11 mouse cellular contexts compared by ENCODE assay signal in the genomic region with DNA sequence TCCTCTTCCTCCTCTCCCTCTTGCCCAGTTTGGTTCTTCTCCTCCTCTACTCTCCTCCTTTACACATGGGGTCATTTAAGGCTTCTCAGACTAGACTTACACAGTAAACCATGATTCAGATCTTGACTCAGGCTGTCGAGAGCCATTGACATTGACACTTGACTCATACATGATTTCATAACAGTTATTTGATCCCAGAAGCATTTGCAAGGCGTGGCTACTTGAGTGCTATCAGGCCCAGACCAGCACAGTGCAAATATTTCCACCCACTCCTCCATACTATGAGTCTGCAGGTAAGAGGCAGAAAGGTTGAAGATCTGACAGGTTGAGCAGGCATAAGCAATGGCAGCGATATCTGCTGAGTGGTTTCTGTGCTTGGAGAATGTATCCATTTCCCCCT.
DNase-seq lines count a peak whose midpoint lies in the region; ATAC-seq and TF ChIP-seq lines count a peak whose summit lies in the region.
"Had no signal": no experiment of that assay in that cellular context is flagged by ENCODE, and none has a peak within 500 bp of the region (broad histone marks: within the 10 kb centered on the region; RNA-seq: fewer than 3 reads in every experiment).

No protein-coding gene starts in this region.

- no peak overlapping the region for H3K9ac ChIP-seq in lung, postnatal 0 days (replicated peaks; ENCODE audit: low read depth)
- no peak overlapping the region for H3K9ac ChIP-seq in hindbrain, embryonic 16.5 days (ENCODE audit: low read depth, low read length)

- no peaks in the 10 kb centered on the region for H3K27me3 ChIP-seq in lung, postnatal 0 days (replicated peaks; ENCODE audit: insufficient read depth, low read length)
- H3K27me3 ChIP-seq in hindbrain, embryonic 16.5 days (replicated peaks; ENCODE audit: control insufficient read depth, insufficient read depth, low read length): no peaks in the 10 kb centered on the region

- peak; percentile 99 for ATAC-seq in lung, postnatal 0 days
- no peak for ATAC-seq in hindbrain, embryonic 16.5 days

- no peak overlapping the region for H3K4me3 ChIP-seq in lung, postnatal 0 days (ENCODE audit: low read depth, low read length)
- no peak overlapping the region for H3K4me3 ChIP-seq in hindbrain, embryonic 16.5 days (ENCODE audit: low read length)

- no peak overlapping the region for H3K4me2 ChIP-seq in lung, postnatal 0 days (replicated peaks; ENCODE audit: low read depth, low read length)
- H3K4me2 ChIP-seq in hindbrain, embryonic 16.5 days (ENCODE audit: low read length): no peak overlapping the region
- H3K4me2 ChIP-seq: heart, embryonic 11.5 days had no signal

- H3K9me3 ChIP-seq in lung, postnatal 0 days (ENCODE audit: low read length): no peaks in the 10 kb centered on the region
- no peaks in the 10 kb centered on the region for H3K9me3 ChIP-seq in hindbrain, embryonic 16.5 days (ENCODE audit: control insufficient read depth, low read length)

- H3K4me1 ChIP-seq in lung, postnatal 0 days (ENCODE audit: insufficient read depth, low read depth, low read length): no peaks in the 10 kb centered on the region
- no peaks in the 10 kb centered on the region for H3K4me1 ChIP-seq in hindbrain, embryonic 16.5 days (ENCODE audit: control insufficient read depth, insufficient read depth, low read depth, low read length)

- peak; percentile 32 for DNase-seq in urinary bladder, postnatal 14 days (ENCODE audit: low spot score)
- DNase-seq in urinary bladder, adult 2 months (ENCODE audit: low spot score): no peak
- peak; percentile 51 for DNase-seq in fibroblast of lung, adult 2 months (ENCODE audit: low read depth)
- DNase-seq in lung, postnatal 0 days (ENCODE audit: low spot score): peak; percentile 93
- DNase-seq in retina, embryonic 14.5 days (ENCODE audit: low spot score): no peak
- DNase-seq in ovary, postnatal 10 days (ENCODE audit: low spot score): no peak
- DNase-seq in heart, postnatal 4 days: no peak
- DNase-seq: kidney, adult 2 months; layer of hippocampus, adult 9-11 months had no signal

- no peak overlapping the region for H3K27ac ChIP-seq in lung, postnatal 0 days (ENCODE audit: low read length)
- H3K27ac ChIP-seq in hindbrain, embryonic 16.5 days (ENCODE audit: low read depth, low read length): no peak overlapping the region

- no peak for TF ChIP-seq CTCF in lung, postnatal 0 days (IDR thresholded peaks at IDR 0.05)

- H3K36me3 ChIP-seq in lung, postnatal 0 days (ENCODE audit: insufficient read depth, low read length): no peaks in the 10 kb centered on the region
- H3K36me3 ChIP-seq in hindbrain, embryonic 16.5 days (ENCODE audit: control insufficient read depth, insufficient read depth, low read length): no peaks in the 10 kb centered on the region

- 39% methylated on average over 3 of the region's 3 CpGs for WGBS in lung, postnatal 0 days
- whole genome bisulfite sequencing in hindbrain, embryonic 16.5 days: 90% methylated on average over 3 of the region's 3 CpGs

- TF ChIP-seq EP300 in lung, postnatal 0 days (IDR thresholded peaks at IDR 0.05): peak; percentile 98

Comparison
In these comparisons a context has a peak if more than half of its experiments do, and no peak if none do; other contexts are left out.
1. DNase-seq: peak in urinary bladder, postnatal 14 days (single experiment), fibroblast of lung, adult 2 months (single experiment) and lung, postnatal 0 days (single experiment); none in urinary bladder, adult 2 months (single experiment), retina, embryonic 14.5 days (single experiment), ovary, postnatal 10 days (single experiment) and heart, postnatal 4 days (single experiment).